Mouse (Mus musculus) neural tube, embryonic 11.5 days (tissue): Measurements from ENCODE around the gene Cnot2. TPM values are rescaled to one million over a fixed set of nuclear protein-coding genes. Genes with fewer than 3 reads are reported as not detected.

ENCODE experiments used
- ATAC-seq: fragments of 200-750 bp; cut with Nextera tagmentation; 2 replicates; pipeline ENCODE4 v1.8.0; 2017; ENCODE audit warnings: moderate number of reproducible peaks, mild to moderate bottlenecking, moderate TSS enrichment, moderate library complexity; ENCODE audit not compliant: insufficient read depth, low FRiP score, low TSS enrichment
- DNase-seq: peaks from one replicate; pipeline ENCODE4 v3.0.0-alpha.2; 2015; ENCODE audit warnings: low spot score
- H3K27ac ChIP-seq: fragments of 300-500 bp; sonication (generic); 2 replicates; pipeline ENCODE4 v1.5.1; 2014; ENCODE audit warnings: low read depth, mild to moderate bottlenecking, low read length
- H3K27me3 ChIP-seq: fragments of 300-500 bp; sonication (generic); 2 replicates; pipeline ENCODE4 v1.6.1; 2014; ENCODE audit warnings: mild to moderate bottlenecking, low read length, mixed read lengths; ENCODE audit not compliant: control insufficient read depth, insufficient read depth
- H3K36me3 ChIP-seq: fragments of 300-500 bp; sonication (generic); 2 replicates; pipeline ENCODE4 v1.6.1; 2014; ENCODE audit warnings: mild to moderate bottlenecking, low read length, moderate library complexity, mixed read lengths; ENCODE audit not compliant: control insufficient read depth, insufficient read depth
- H3K4me1 ChIP-seq: fragments of 300-500 bp; sonication (generic); 2 replicates; pipeline ENCODE4 v1.6.1; 2014; ENCODE audit warnings: low read length, mixed read lengths; ENCODE audit not compliant: control insufficient read depth, insufficient read depth
- H3K4me2 ChIP-seq: fragments of 300-500 bp; sonication (generic); 2 replicates; pipeline ENCODE4 v1.6.1; 2014; ENCODE audit warnings: low read depth, mild to moderate bottlenecking, moderate library complexity
- H3K4me3 ChIP-seq: fragments of 300-500 bp; sonication (generic); 2 replicates; pipeline ENCODE4 v1.5.1; 2014; ENCODE audit warnings: low read depth, low read length
- H3K9ac ChIP-seq: fragments of 300-500 bp; sonication (generic); 2 replicates; pipeline ENCODE4 v1.6.1; 2014; ENCODE audit warnings: mild to moderate bottlenecking, low read length
- H3K9me3 ChIP-seq: fragments of 300-500 bp; sonication (generic); 2 replicates; pipeline ENCODE4 v1.6.1; 2016; ENCODE audit warnings: low read length; ENCODE audit not compliant: control insufficient read depth
- WGBS: fragments of 180-500 bp; shearing (Covaris S2); extraction: QIAGEN DNeasy Blood & Tissue Kit; methylation state at CpG from one replicate; pipeline ENCODE4 v1.1.7; 2014; 5-methylcytosine and 5-hydroxymethylcytosine counted together
- polyA plus RNA-seq: library from polyadenylated mRNA; unstranded; fragments of >200 nt; fragmentation: Nextera tagmentation; extraction: Ambion mirVana; gene quantifications from 2 replicates; pipeline ENCODE4 v1.2.1, GENCODE M21; 2014

Cnot2 gene
- polyA plus RNA-seq, 1 experiment from 2014 or later = 141 TPM

DNA sequence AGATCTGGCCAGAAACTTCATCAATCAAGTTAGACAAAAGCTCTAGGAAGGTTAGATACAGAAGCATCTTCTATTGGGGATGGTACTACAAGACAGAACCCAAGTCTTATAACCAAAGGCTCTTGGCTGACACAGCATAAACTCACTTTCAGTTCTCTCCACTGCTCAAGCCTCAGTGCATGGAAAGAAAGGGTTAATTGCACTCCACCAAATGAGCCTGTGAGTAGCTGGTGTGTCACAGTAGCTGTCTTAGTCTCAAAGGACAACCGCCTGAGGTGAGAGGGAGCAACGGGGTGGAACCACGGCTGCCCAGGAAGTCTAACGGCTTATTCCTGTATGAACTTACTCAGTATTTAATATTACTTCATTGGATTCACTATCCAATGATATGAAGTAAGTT lies 33.4 kb downstream of the Cnot2 start:
- Histone ChIP-seq H3K4me2 (no peak overlapping the region), H3K36me3 (no peaks in the 10 kb centered on the region; the same call in 1 of the 2 replicates), H3K9ac (no peak overlapping the region), H3K27ac (no peak overlapping the region), H3K4me3 (no peak overlapping the region), H3K9me3 (no peaks in the 10 kb centered on the region; the same call in 1 of the 2 replicates), H3K4me1 (no peaks in the 10 kb centered on the region), H3K27me3 (no peaks in the 10 kb centered on the region)
- 17% methylated on average over 4 of the region's 4 CpGs for WGBS
- DNase-seq = no peak
- no peak for ATAC-seq

DNA sequence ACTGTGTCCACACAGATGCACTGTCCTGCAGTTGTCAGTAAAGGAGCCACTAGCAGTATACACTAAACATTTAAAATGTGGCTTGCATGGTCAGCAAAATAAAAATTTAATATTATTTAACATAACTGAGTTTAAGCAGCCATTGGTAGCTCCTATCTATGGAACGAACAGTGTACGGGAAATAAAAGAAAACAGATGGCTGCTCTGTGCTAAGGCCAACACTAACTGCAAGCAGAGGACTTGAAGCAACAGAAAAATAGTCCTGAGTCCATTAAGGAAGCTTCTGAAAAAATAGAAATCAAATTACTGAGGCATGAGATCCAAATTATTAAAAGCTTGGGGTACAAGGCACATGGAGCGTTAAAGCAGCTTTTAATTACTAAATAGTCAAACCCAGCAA lies 35.1 kb downstream of the Cnot2 start:
- no peaks in the 10 kb centered on the region for H3K4me1 ChIP-seq
- H3K4me3 ChIP-seq = no peak overlapping the region

DNA sequence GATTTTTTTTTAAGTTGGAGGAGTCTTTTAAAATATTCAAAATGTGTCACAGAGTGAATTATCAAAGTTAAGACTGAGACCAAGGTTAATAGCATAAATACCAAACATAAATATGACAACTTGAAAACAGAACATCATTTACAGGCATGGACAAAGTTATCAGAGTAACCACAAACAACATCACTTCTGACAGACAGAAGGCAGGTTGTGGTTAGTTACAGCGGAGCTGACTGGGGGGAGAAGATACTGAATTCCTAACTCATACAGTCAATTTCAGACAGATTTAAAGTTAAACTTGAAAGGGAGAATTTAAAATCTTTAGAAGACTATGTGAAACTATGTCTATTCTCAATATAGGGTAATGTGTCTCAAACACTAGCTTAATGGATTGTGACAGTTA lies 38.2 kb downstream of the Cnot2 start:
- DNase-seq (no peak), ATAC-seq (no peak)
- H3K9me3 ChIP-seq = no peaks in the 10 kb centered on the region; the same call in 1 of the 2 replicates
- 97% methylated on average over 1 of the region's 1 CpGs for WGBS
- H3K36me3 ChIP-seq = no peaks in the 10 kb centered on the region; the same call in 1 of the 2 replicates
- no peaks in the 10 kb centered on the region for H3K27me3 ChIP-seq
- no peak overlapping the region for H3K4me2 ChIP-seq
- no peak overlapping the region for H3K9ac ChIP-seq
- no peaks in the 10 kb centered on the region for H3K4me1 ChIP-seq
- H3K4me3 ChIP-seq = no peak overlapping the region
- H3K27ac ChIP-seq = no peak overlapping the region

More for the DNA sequence above, 35.1 kb downstream of the Cnot2 start:
- no peak for DNase-seq
- ATAC-seq = no peak
- H3K27me3 ChIP-seq = no peaks in the 10 kb centered on the region
- H3K36me3 ChIP-seq = no peaks in the 10 kb centered on the region; the same call in 1 of the 2 replicates
- no peak overlapping the region for H3K27ac ChIP-seq
- H3K9ac ChIP-seq = no peak overlapping the region
- no peak overlapping the region for H3K4me2 ChIP-seq
- no peaks in the 10 kb centered on the region; the same call in 1 of the 2 replicates for H3K9me3 ChIP-seq
- 91% methylated on average over 3 of the region's 3 CpGs for WGBS

DNA sequence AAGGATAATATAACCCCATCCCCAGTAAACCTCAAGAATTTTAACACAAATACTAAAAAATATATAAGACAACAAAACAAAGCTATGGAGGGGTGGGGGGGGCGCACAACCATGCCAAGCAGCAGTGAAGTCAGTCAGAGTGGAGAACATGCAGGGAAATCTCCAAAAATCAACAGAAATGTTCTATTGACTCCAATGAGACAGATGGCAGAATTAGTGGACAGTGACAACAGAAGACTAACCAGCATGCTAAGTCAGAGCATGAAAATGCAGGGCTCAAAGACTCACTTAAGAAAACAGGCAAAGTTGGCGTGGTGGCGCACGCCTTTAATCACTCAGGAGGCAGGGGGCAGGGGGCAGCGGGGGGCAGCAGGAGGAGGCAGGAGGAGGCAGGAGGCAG lies 40.6 kb downstream of the Cnot2 start:
- Histone ChIP-seq H3K27ac (no peak overlapping the region), H3K9me3 (no peaks in the 10 kb centered on the region), H3K27me3 (no peaks in the 10 kb centered on the region), H3K4me1 (no peaks in the 10 kb centered on the region), H3K4me3 (no peak overlapping the region), H3K9ac (no peak overlapping the region), H3K4me2 (no peak overlapping the region), H3K36me3 (no peaks in the 10 kb centered on the region)
- DNase-seq (no peak), ATAC-seq (no peak)
- 74% methylated on average over 5 of the region's 5 CpGs for WGBS

DNA sequence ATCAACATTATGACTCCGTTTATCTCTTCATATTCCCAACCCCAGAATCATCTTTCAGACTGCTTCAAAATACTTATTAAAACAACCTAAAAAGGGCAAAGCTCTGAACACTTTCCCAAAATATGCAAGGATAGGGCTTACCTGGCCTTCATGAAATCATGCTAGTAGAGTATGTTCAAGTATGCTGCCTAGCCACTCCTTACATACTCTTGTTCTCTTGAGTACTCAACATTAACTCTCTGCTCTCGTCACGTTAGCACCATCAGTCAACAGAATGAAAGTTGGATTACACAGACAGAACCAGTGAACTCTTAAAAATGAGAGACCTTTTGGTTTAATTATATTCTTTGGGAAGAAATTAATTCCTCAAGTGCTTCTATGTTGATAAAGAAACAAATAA lies 43.8 kb downstream of the Cnot2 start:
- Histone ChIP-seq H3K9me3 (no peaks in the 10 kb centered on the region), H3K4me1 (no peaks in the 10 kb centered on the region), H3K36me3 (no peaks in the 10 kb centered on the region), H3K9ac (no peak overlapping the region), H3K27ac (no peak overlapping the region), H3K27me3 (no peaks in the 10 kb centered on the region), H3K4me3 (no peak overlapping the region), H3K4me2 (no peak overlapping the region)
- ATAC-seq (no peak), DNase-seq (no peak)
- 96% methylated on average over 3 of the region's 3 CpGs for WGBS

GRCm38 (mm10) chr10:116534278-116534677 lies 47.0 kb downstream of the Cnot2 start:
- no peak overlapping the region for H3K4me3 ChIP-seq
- ATAC-seq (no peak), DNase-seq (peak; percentile 28)
- WGBS = 11% methylated on average over 3 of the region's 3 CpGs
- H3K27ac ChIP-seq = no peak overlapping the region
- no peaks in the 10 kb centered on the region for H3K36me3 ChIP-seq
- no peaks in the 10 kb centered on the region for H3K9me3 ChIP-seq
- no peak overlapping the region for H3K9ac ChIP-seq
- H3K4me2 ChIP-seq = no peak overlapping the region
- no peaks in the 10 kb centered on the region for H3K27me3 ChIP-seq
- H3K4me1 ChIP-seq = no peaks in the 10 kb centered on the region

- Histone ChIP-seq H3K4me1 (no peaks in the 10 kb centered on the region), H3K36me3 (no peaks in the 10 kb centered on the region), H3K9me3 (no peaks in the 10 kb centered on the region), H3K27me3 (no peaks in the 10 kb centered on the region), H3K4me3 (no peak overlapping the region), H3K9ac (no peak overlapping the region), H3K27ac (no peak overlapping the region), H3K4me2 (no peak overlapping the region)
- DNase-seq (no peak), ATAC-seq (no peak)
- 91% methylated on average over 3 of the region's 3 CpGs for WGBS
Measured at GRCm38 (mm10) chr10:116532561-116532960, 48.8 kb downstream of the Cnot2 start.

DNA sequence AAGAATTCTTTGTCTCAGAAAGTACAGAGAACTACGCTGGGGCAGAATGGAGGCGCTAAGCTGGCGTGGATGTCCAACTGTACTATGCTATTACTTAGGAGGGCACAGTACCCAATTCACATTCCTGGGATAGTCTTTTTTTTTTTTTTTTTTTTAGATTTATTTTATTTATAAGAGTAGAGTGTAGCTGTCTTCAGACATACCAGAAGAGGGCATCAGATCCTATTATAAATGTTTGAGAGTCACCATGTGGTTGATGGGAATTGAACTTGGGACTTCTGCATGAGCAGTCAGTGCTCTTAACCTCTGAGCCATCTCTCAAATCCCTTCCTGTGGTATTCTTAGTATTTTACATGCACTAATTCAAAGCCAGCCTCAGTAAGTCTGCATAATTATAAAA lies 50.2 kb downstream of the Cnot2 start:
- H3K4me2 ChIP-seq = no peak overlapping the region
- no peaks in the 10 kb centered on the region for H3K9me3 ChIP-seq
- H3K27ac ChIP-seq = no peak overlapping the region
- H3K27me3 ChIP-seq = no peaks in the 10 kb centered on the region
- DNase-seq (no peak), ATAC-seq (no peak)
- no peak overlapping the region for H3K4me3 ChIP-seq
- no peaks in the 10 kb centered on the region for H3K4me1 ChIP-seq
- 93% methylated on average over 3 of the region's 3 CpGs for WGBS
- no peaks in the 10 kb centered on the region for H3K36me3 ChIP-seq
- H3K9ac ChIP-seq = no peak overlapping the region

- no peak overlapping the region for H3K4me2 ChIP-seq
- DNase-seq (no peak), ATAC-seq (no peak)
- no peak overlapping the region for H3K9ac ChIP-seq
- H3K36me3 ChIP-seq = no peaks in the 10 kb centered on the region
- H3K27me3 ChIP-seq = no peaks in the 10 kb centered on the region
- no peak overlapping the region for H3K4me3 ChIP-seq
- 95% methylated on average over 1 of the region's 1 CpGs for WGBS
- H3K4me1 ChIP-seq = no peaks in the 10 kb centered on the region
- H3K27ac ChIP-seq = no peak overlapping the region
- no peaks in the 10 kb centered on the region for H3K9me3 ChIP-seq
Measured at GRCm38 (mm10) chr10:116519588-116519987, 61.7 kb downstream of the Cnot2 start.
